16 mouse cellular contexts compared by ENCODE assay signal in the genomic region with DNA sequence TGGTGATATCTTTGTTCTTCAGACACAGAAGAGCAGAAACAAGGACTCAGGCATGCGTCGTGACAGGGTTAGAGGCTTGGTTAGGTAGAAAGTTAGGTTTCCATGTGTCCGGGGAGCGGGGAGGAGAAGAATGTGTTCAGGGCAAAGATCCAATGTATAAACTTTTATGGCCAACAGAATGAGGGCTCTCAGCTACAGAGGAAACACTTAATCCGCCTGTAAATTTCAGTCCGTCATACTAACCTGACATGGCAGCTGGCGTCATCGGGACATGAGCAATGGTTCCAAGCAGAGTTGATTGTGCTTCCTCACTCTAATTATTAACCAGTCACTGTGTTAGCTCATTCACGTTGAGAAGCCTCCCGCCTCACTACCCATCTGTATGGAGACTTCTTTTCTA.
DNase-seq lines count a peak whose midpoint lies in the region; ATAC-seq lines count a peak whose summit lies in the region.
"Had no signal": no experiment of that assay in that cellular context is flagged by ENCODE, and none has a peak within 500 bp of the region (broad histone marks: within the 10 kb centered on the region; RNA-seq: fewer than 3 reads in every experiment).

No protein-coding gene starts in this region.

- H3K27me3 ChIP-seq in intestine, embryonic 14.5 days (replicated peaks; ENCODE audit: control insufficient read depth, insufficient read depth, low read length), result no peaks in the 10 kb centered on the region
- no peaks in the 10 kb centered on the region for H3K27me3 ChIP-seq in limb, embryonic 13.5 days
- no peaks in the 10 kb centered on the region for H3K27me3 ChIP-seq in midbrain, embryonic 13.5 days
- H3K27me3 ChIP-seq: embryonic facial prominence, embryonic 12.5 days had no signal

- H3K27ac ChIP-seq in intestine, embryonic 14.5 days (ENCODE audit: low read depth), result no peak overlapping the region; the same call in 1 of the 2 replicates
- no peak overlapping the region for H3K27ac ChIP-seq in limb, embryonic 13.5 days
- H3K27ac ChIP-seq in midbrain, embryonic 13.5 days, result no peak overlapping the region
- H3K27ac ChIP-seq: embryonic facial prominence, embryonic 12.5 days; heart, adult 2 months; hindbrain, embryonic 14.5 days; midbrain, embryonic 10.5 days had no signal

- ATAC-seq in intestine, embryonic 14.5 days (replicated peaks; ENCODE audit: low FRiP score, low TSS enrichment, low read depth), result peak; percentile 54; the same call in 1 of the 2 replicates
- ATAC-seq in limb, embryonic 13.5 days (ENCODE audit: low FRiP score, low read depth), result peak; percentile 83
- no peak for ATAC-seq in midbrain, embryonic 13.5 days

- peaks cover 6% of the 10 kb centered on the region for H3K4me1 ChIP-seq in intestine, embryonic 14.5 days (replicated peaks; ENCODE audit: control insufficient read depth, insufficient read depth, low read length)
- H3K4me1 ChIP-seq in limb, embryonic 13.5 days, result peaks cover 10% of the 10 kb centered on the region; the same call in 1 of the 2 replicates
- H3K4me1 ChIP-seq in midbrain, embryonic 13.5 days (replicated peaks), result no peaks in the 10 kb centered on the region
- H3K4me1 ChIP-seq: embryonic facial prominence, embryonic 12.5 days; midbrain, embryonic 10.5 days had no signal

- 51% methylated on average over 10 of the region's 10 CpGs for WGBS in intestine, embryonic 14.5 days
- WGBS in limb, embryonic 13.5 days, result 36% methylated on average over 10 of the region's 10 CpGs
- 88% methylated on average over 10 of the region's 10 CpGs for WGBS in midbrain, embryonic 13.5 days

- no peak overlapping the region for H3K9ac ChIP-seq in intestine, embryonic 14.5 days (ENCODE audit: low read length)
- no peak overlapping the region for H3K9ac ChIP-seq in limb, embryonic 13.5 days
- no peak overlapping the region for H3K9ac ChIP-seq in midbrain, embryonic 13.5 days (replicated peaks)
- H3K9ac ChIP-seq: embryonic facial prominence, embryonic 12.5 days; hindbrain, embryonic 14.5 days had no signal

- no peaks in the 10 kb centered on the region for H3K36me3 ChIP-seq in intestine, embryonic 14.5 days (ENCODE audit: control insufficient read depth, insufficient read depth, low read length)
- H3K36me3 ChIP-seq in limb, embryonic 13.5 days, result no peaks in the 10 kb centered on the region
- H3K36me3 ChIP-seq in midbrain, embryonic 13.5 days, result no peaks in the 10 kb centered on the region
- H3K36me3 ChIP-seq: embryonic facial prominence, embryonic 12.5 days; midbrain, embryonic 10.5 days had no signal

- DNase-seq in heart, adult 11 months, result peak; percentile 50
- no peak for DNase-seq in heart, adult 8-10 months (ENCODE audit: low spot score)
- peak; percentile 55 for DNase-seq in intestine, embryonic 14.5 days (ENCODE audit: low spot score)
- DNase-seq in kidney, adult 9 months, result peak; percentile 69
- no peak for DNase-seq in ovary, adult 18-20 months (ENCODE audit: low spot score)
- no peak for DNase-seq in thymus, postnatal 25 days
- DNase-seq: adrenal gland, postnatal 10 days; cerebellum, adult 11 months; heart, adult 2 months; lung, postnatal 4 days; thymus, adult 18-20 months had no signal

- no peaks in the 10 kb centered on the region for H3K9me3 ChIP-seq in intestine, embryonic 14.5 days (ENCODE audit: control insufficient read depth, low read length)
- H3K9me3 ChIP-seq in limb, embryonic 13.5 days, result no peaks in the 10 kb centered on the region
- no peaks in the 10 kb centered on the region for H3K9me3 ChIP-seq in midbrain, embryonic 13.5 days
- H3K9me3 ChIP-seq: embryonic facial prominence, embryonic 12.5 days; midbrain, embryonic 10.5 days had no signal

- H3K4me3 ChIP-seq in intestine, embryonic 14.5 days (ENCODE audit: low read depth, low read length), result no peak overlapping the region
- H3K4me3 ChIP-seq in limb, embryonic 13.5 days, result no peak overlapping the region
- no peak overlapping the region for H3K4me3 ChIP-seq in midbrain, embryonic 13.5 days (replicated peaks)
- H3K4me3 ChIP-seq: embryonic facial prominence, embryonic 12.5 days; heart, adult 2 months; midbrain, embryonic 10.5 days had no signal

- H3K4me2 ChIP-seq in intestine, embryonic 14.5 days (ENCODE audit: low read length), result no peak overlapping the region
- H3K4me2 ChIP-seq in limb, embryonic 13.5 days (replicated peaks), result no peak overlapping the region
- H3K4me2 ChIP-seq in midbrain, embryonic 13.5 days (replicated peaks), result no peak overlapping the region
- H3K4me2 ChIP-seq: embryonic facial prominence, embryonic 12.5 days; hindbrain, embryonic 14.5 days had no signal

Comparison
In these comparisons a context has a peak if more than half of its experiments do, and no peak if none do; other contexts are left out.
1. DNase-seq: peak in heart, adult 11 months (single experiment), intestine, embryonic 14.5 days (single experiment) and kidney, adult 9 months (single experiment); none in heart, adult 8-10 months (single experiment), ovary, adult 18-20 months (single experiment) and thymus, postnatal 25 days (single experiment).